Comparison of ENCODE assay signal across 27 mouse cellular contexts in genomic region chr3:27840311-27840710, GRCm38 (mm10). TPM values are rescaled to one million over a fixed set of nuclear protein-coding genes. Genes with fewer than 3 reads are reported as not detected.
A peak's percentile ranks its signal among the peaks of the same experiment; 100 is the strongest.
DNase-seq lines count a peak whose midpoint lies in the region; ATAC-seq and TF ChIP-seq lines count a peak whose summit lies in the region.
"Had no signal": no experiment of that assay in that cellular context is flagged by ENCODE, and none has a peak within 500 bp of the region (broad histone marks: within the 10 kb centered on the region; RNA-seq: fewer than 3 reads in every experiment).

No protein-coding gene starts in this region.

- peak overlapping the region; percentile 54 for H3K4me2 ChIP-seq in heart, embryonic 15.5 days
- peak overlapping the region; percentile 24; the same call in 1 of the 2 replicates for H3K4me2 ChIP-seq in lung, embryonic 14.5 days
- H3K4me2 ChIP-seq in intestine, postnatal 0 days (replicated peaks; ENCODE audit: low read depth), result peak overlapping the region; percentile 13; the same call in 1 of the 2 replicates
- H3K4me2 ChIP-seq: hindbrain, embryonic 15.5 days; kidney, embryonic 15.5 days; midbrain, embryonic 12.5 days; neural tube, embryonic 15.5 days; stomach, embryonic 15.5 days had no signal

- 50% methylated on average over 9 of the region's 9 CpGs for WGBS in heart, adult 2 months
- 33% methylated on average over 9 of the region's 9 CpGs for WGBS in heart, embryonic 15.5 days
- WGBS in lung, embryonic 14.5 days, result 28% methylated on average over 9 of the region's 9 CpGs
- 47% methylated on average over 9 of the region's 9 CpGs for WGBS in lung, adult 2 months
- WGBS in intestine, postnatal 0 days, result 56% methylated on average over 9 of the region's 9 CpGs

- H3K9ac ChIP-seq in heart, adult 2 months (ENCODE audit: low read depth, low read length), result no peak overlapping the region
- no peak overlapping the region for H3K9ac ChIP-seq in heart, embryonic 15.5 days
- H3K9ac ChIP-seq in lung, embryonic 14.5 days, result no peak overlapping the region
- no peak overlapping the region for H3K9ac ChIP-seq in intestine, postnatal 0 days (ENCODE audit: low read depth, low read length)
- H3K9ac ChIP-seq: forebrain, postnatal 0 days; hindbrain, embryonic 15.5 days; kidney, embryonic 15.5 days; midbrain, embryonic 12.5 days; neural tube, embryonic 15.5 days; stomach, embryonic 15.5 days had no signal

- TF ChIP-seq CTCF in heart, adult 2 months (IDR thresholded peaks at IDR 0.05), result no peak
- TF ChIP-seq CTCF in lung, embryonic 14.5 days (IDR thresholded peaks at IDR 0.05; ENCODE audit: low read depth), result no peak
- no peak for TF ChIP-seq CTCF in lung, adult 2 months (IDR thresholded peaks at IDR 0.05; ENCODE audit: insufficient read depth, low read length)
- no peak for TF ChIP-seq CTCF in intestine, postnatal 0 days (IDR thresholded peaks at IDR 0.05; ENCODE audit: low read depth)

- no peaks in the 10 kb centered on the region for H3K9me3 ChIP-seq in heart, embryonic 15.5 days (replicated peaks)
- no peaks in the 10 kb centered on the region for H3K9me3 ChIP-seq in lung, embryonic 14.5 days (ENCODE audit: low read depth, low read length)
- no peaks in the 10 kb centered on the region for H3K9me3 ChIP-seq in intestine, postnatal 0 days (ENCODE audit: control insufficient read depth)
- H3K9me3 ChIP-seq: forebrain, embryonic 10.5 days; hindbrain, embryonic 15.5 days; kidney, embryonic 15.5 days; midbrain, embryonic 12.5 days; neural tube, embryonic 15.5 days; stomach, embryonic 15.5 days had no signal

- no peak overlapping the region for H3K27ac ChIP-seq in heart, adult 2 months
- H3K27ac ChIP-seq in heart, embryonic 15.5 days, result peak overlapping the region; percentile 27; the same call in 1 of the 2 replicates
- H3K27ac ChIP-seq in lung, embryonic 14.5 days (ENCODE audit: low read depth), result no peak overlapping the region
- no peak overlapping the region for H3K27ac ChIP-seq in intestine, postnatal 0 days (ENCODE audit: low read depth, low read length)
- H3K27ac ChIP-seq: forebrain, embryonic 10.5 days; hindbrain, embryonic 15.5 days; kidney, embryonic 15.5 days; midbrain, embryonic 12.5 days; neural tube, embryonic 15.5 days; stomach, embryonic 15.5 days had no signal

- TF ChIP-seq POLR2A in heart, adult 2 months (IDR thresholded peaks at IDR 0.05; ENCODE audit: insufficient read depth, low read depth, low read length), result no peak
- TF ChIP-seq POLR2A in lung, adult 2 months (IDR thresholded peaks at IDR 0.05; ENCODE audit: borderline replicate concordance, extremely low read depth, low read depth, low read length), result no peak

- no peaks in the 10 kb centered on the region for H3K79me2 ChIP-seq in heart, adult 2 months (replicated peaks; ENCODE audit: control insufficient read depth, insufficient read depth, low read length)

- no peak for TF ChIP-seq EP300 in heart, adult 2 months (IDR thresholded peaks at IDR 0.05; ENCODE audit: insufficient read depth, low read depth, low read length)

- peak; percentile 52 for DNase-seq in heart, adult 11 months
- DNase-seq in heart, adult 2 months, result no peak
- DNase-seq in heart, adult 9 months (ENCODE audit: low spot score in 2 of 2), result no peak
- DNase-seq in lung, embryonic 14.5 days, result no peak
- no peak for DNase-seq in lung, adult 2 months
- DNase-seq: adrenal gland, postnatal 14 days; cerebellum, adult 2 months; cerebellum, postnatal 36 days; embryo, embryonic 11 days; forebrain, postnatal 0 days; gastrocnemius, postnatal 14 days; kidney, adult 11 months; kidney, postnatal 36 days; thymus, postnatal 25 days had no signal

- H3K4me1 ChIP-seq in heart, adult 2 months (ENCODE audit: control insufficient read depth, insufficient read depth, low read length), result peaks cover 2% of the 10 kb centered on the region; the same call in 1 of the 2 replicates
- peaks cover 13% of the 10 kb centered on the region for H3K4me1 ChIP-seq in heart, embryonic 15.5 days (replicated peaks)
- H3K4me1 ChIP-seq in lung, embryonic 14.5 days (ENCODE audit: insufficient read depth), result no peaks in the 10 kb centered on the region
- no peaks in the 10 kb centered on the region for H3K4me1 ChIP-seq in lung, adult 2 months (ENCODE audit: control insufficient read depth, insufficient read depth, low read length)
- no peaks in the 10 kb centered on the region for H3K4me1 ChIP-seq in intestine, postnatal 0 days (replicated peaks; ENCODE audit: control insufficient read depth, insufficient read depth, low read length)
- H3K4me1 ChIP-seq: forebrain, embryonic 10.5 days; hindbrain, embryonic 15.5 days; kidney, embryonic 15.5 days; midbrain, embryonic 12.5 days; neural tube, embryonic 15.5 days; stomach, embryonic 15.5 days had no signal

- H3K36me3 ChIP-seq in heart, adult 2 months (ENCODE audit: control insufficient read depth, insufficient read depth, low read length), result no peaks in the 10 kb centered on the region
- no peaks in the 10 kb centered on the region for H3K36me3 ChIP-seq in heart, embryonic 15.5 days
- H3K36me3 ChIP-seq in lung, embryonic 14.5 days (ENCODE audit: insufficient read depth), result no peaks in the 10 kb centered on the region
- H3K36me3 ChIP-seq in intestine, postnatal 0 days (ENCODE audit: control insufficient read depth, insufficient read depth), result no peaks in the 10 kb centered on the region
- H3K36me3 ChIP-seq: forebrain, embryonic 10.5 days; hindbrain, embryonic 15.5 days; kidney, embryonic 15.5 days; midbrain, embryonic 12.5 days; neural tube, embryonic 15.5 days; stomach, embryonic 15.5 days had no signal

- intact Hi-C loops in heart, adult 2 months (cut with DNase I), result no loop called here

- ATAC-seq in heart, embryonic 15.5 days (replicated peaks; ENCODE audit: insufficient number of reproducible peaks, insufficient read depth, low FRiP score, low read depth), result no peak
- ATAC-seq in lung, embryonic 14.5 days (ENCODE audit: insufficient read depth), result no peak
- ATAC-seq in intestine, postnatal 0 days, result no peak
- no peak for ATAC-seq in megakaryocyte-erythroid progenitor cell, adult 5-6 weeks (replicated peaks; ENCODE audit: low FRiP score, low TSS enrichment, poor library complexity, severe bottlenecking)
- ATAC-seq: forebrain, postnatal 0 days had no signal

- H3K27me3 ChIP-seq in heart, adult 2 months (ENCODE audit: control insufficient read depth, insufficient read depth, low read length), result no peaks in the 10 kb centered on the region
- H3K27me3 ChIP-seq in heart, embryonic 15.5 days, result no peaks in the 10 kb centered on the region
- no peaks in the 10 kb centered on the region for H3K27me3 ChIP-seq in lung, embryonic 14.5 days (ENCODE audit: insufficient read depth, low read length)
- no peaks in the 10 kb centered on the region for H3K27me3 ChIP-seq in intestine, postnatal 0 days (replicated peaks; ENCODE audit: control insufficient read depth, insufficient read depth, low read length)
- H3K27me3 ChIP-seq: hindbrain, embryonic 15.5 days; kidney, embryonic 15.5 days; midbrain, embryonic 12.5 days; neural tube, embryonic 15.5 days; stomach, embryonic 15.5 days had no signal

- no peak overlapping the region for H3K4me3 ChIP-seq in heart, adult 2 months
- H3K4me3 ChIP-seq in heart, embryonic 15.5 days, result peak overlapping the region; percentile 26
- no peak overlapping the region for H3K4me3 ChIP-seq in lung, embryonic 14.5 days (ENCODE audit: low read depth, low read length)
- H3K4me3 ChIP-seq in lung, adult 2 months (replicated peaks; ENCODE audit: extremely low read depth, low read depth, low read length), result no peak overlapping the region
- H3K4me3 ChIP-seq in intestine, postnatal 0 days (ENCODE audit: low read depth, low read length), result no peak overlapping the region
- H3K4me3 ChIP-seq: forebrain, embryonic 10.5 days; hindbrain, embryonic 15.5 days; kidney, embryonic 15.5 days; midbrain, embryonic 12.5 days; neural tube, embryonic 15.5 days; stomach, embryonic 15.5 days had no signal

RNA-seq across cellular contexts. Expression of gene Tmem212, which starts 55.9 kb away (rescaled TPM):
- not detected for total RNA-seq in heart, adult 2 months (2021)
- polyA plus RNA-seq in heart, adult 2 months (2012; rRNA removed), result 4.9 TPM in 1 of 2 replicates, not detected in the other
- not detected in 2 replicates for polyA plus RNA-seq in heart, embryonic 15.5 days (2015; fragmentation: Nextera tagmentation; extraction: Ambion mirVana)
- polyA plus RNA-seq in lung, embryonic 14.5 days (2014; fragmentation: Nextera tagmentation; extraction: Ambion mirVana), result not detected in 2 replicates
- polyA plus RNA-seq in lung, adult 2 months (2012; rRNA removed), result 68.4 and 95.7 TPM in 2 replicates
- polyA plus RNA-seq in intestine, postnatal 0 days (2015; fragmentation: Nextera tagmentation; extraction: Ambion mirVana), result 0.29 TPM in 1 of 2 replicates, not detected in the other
- not detected in 2 replicates for total RNA-seq in megakaryocyte-erythroid progenitor cell, adult 5-6 weeks (2014; fragmentation: Nextera tagmentation)
- total RNA-seq in megakaryocyte-erythroid progenitor cell, adult 5-6 weeks (2017), result not detected in 2 replicates
- total RNA-seq: adrenal gland, postnatal 14 days; gastrocnemius, postnatal 14 days; hematopoietic stem cell, adult 5-6 weeks; megakaryocyte progenitor cell, adult 5-6 weeks had no signal
- polyA plus RNA-seq: forebrain, embryonic 10.5 days; hindbrain, embryonic 15.5 days; kidney, embryonic 15.5 days; limb, embryonic 14.5 days; liver, embryonic 16.5 days; midbrain, embryonic 12.5 days; stomach, embryonic 15.5 days had no signal

Comparison
In these comparisons a context has a peak if more than half of its experiments do, and no peak if none do; other contexts are left out.
1. RNA of gene Tmem212, which starts 55.9 kb away (polyA plus RNA-seq): 68.4 to 95.7 TPM in lung, adult 2 months; 4.9 TPM in heart, adult 2 months, 0.29 TPM in intestine, postnatal 0 days, not detected in heart, embryonic 15.5 days and not detected in lung, embryonic 14.5 days; every median in the first group is over 10 times any median in the second.
2. Peak in every context shown above with its lines, with median percentiles within 50 percentile points of each other: H3K4me2 ChIP-seq.